Comparison of ENCODE assay signal across 15 mouse cellular contexts in genomic region chr10:4063537-4063936, GRCm38 (mm10).
"Had no signal": no experiment of that assay in that cellular context is flagged by ENCODE, and none has a peak within 500 bp of the region (broad histone marks: within the 10 kb centered on the region; RNA-seq: fewer than 3 reads in every experiment).

No protein-coding gene starts in this region.

- H3K36me3 ChIP-seq: limb, embryonic 15.5 days; neural tube, embryonic 15.5 days had no signal

- H3K4me3 ChIP-seq: limb, embryonic 15.5 days; liver, embryonic 12.5 days; midbrain, embryonic 10.5 days; myocyte; neural tube, embryonic 15.5 days had no signal

- H3K4me2 ChIP-seq: limb, embryonic 15.5 days; liver, embryonic 12.5 days; lung, embryonic 14.5 days; neural tube, embryonic 15.5 days had no signal

- H3K9me3 ChIP-seq: limb, embryonic 15.5 days; liver, embryonic 12.5 days; midbrain, embryonic 10.5 days; neural tube, embryonic 15.5 days had no signal

- DNase-seq: kidney, postnatal 25 days; layer of hippocampus, adult 9-11 months; layer of hippocampus, postnatal 36 days; lung, embryonic 14.5 days; lung, postnatal 10 days; lung, postnatal 4 days; midbrain, embryonic 14.5 days; spleen, adult 18-20 months; thymus, adult 18-20 months; thymus, postnatal 14 days had no signal

- H3K27ac ChIP-seq: limb, embryonic 15.5 days; liver, embryonic 12.5 days; midbrain, embryonic 10.5 days; neural tube, embryonic 15.5 days had no signal

- H3K9ac ChIP-seq: limb, embryonic 15.5 days; liver, embryonic 12.5 days; lung, embryonic 14.5 days; neural tube, embryonic 15.5 days had no signal

- ATAC-seq: liver, embryonic 12.5 days had no signal

- H3K4me1 ChIP-seq: limb, embryonic 15.5 days; liver, embryonic 12.5 days; midbrain, embryonic 10.5 days; neural tube, embryonic 15.5 days had no signal

- H3K27me3 ChIP-seq: limb, embryonic 15.5 days; liver, embryonic 12.5 days; neural tube, embryonic 15.5 days had no signal
